Mouse (Mus musculus) kidney, embryonic 14.5 days (tissue): ENCODE data around the gene Frmd8. TPM values are rescaled to one million over a fixed set of nuclear protein-coding genes. Genes with fewer than 3 reads are reported as not detected.

ENCODE experiments used
- ATAC-seq: fragments of 200-750 bp; cut with Nextera tagmentation; 2 replicates; pipeline ENCODE4 v1.8.0; 2017; ENCODE audit warnings: moderate number of reproducible peaks, mild to moderate bottlenecking, moderate TSS enrichment, moderate library complexity; ENCODE audit not compliant: low FRiP score, low TSS enrichment
- H3K27ac ChIP-seq: fragments of 300-500 bp; sonication (generic); 2 replicates; pipeline ENCODE4 v1.5.1; 2014; ENCODE audit warnings: low read depth, mild to moderate bottlenecking, low read length, moderate library complexity, mixed read lengths
- H3K27me3 ChIP-seq: fragments of 300-500 bp; sonication (generic); 2 replicates; pipeline ENCODE4 v1.6.1; 2014; ENCODE audit warnings: mild to moderate bottlenecking, low read length; ENCODE audit not compliant: control insufficient read depth, insufficient read depth
- H3K36me3 ChIP-seq: fragments of 300-500 bp; sonication (generic); 2 replicates; pipeline ENCODE4 v1.6.1; 2014; ENCODE audit warnings: low read length, mixed read lengths; ENCODE audit not compliant: control insufficient read depth, insufficient read depth
- H3K4me1 ChIP-seq: fragments of 300-500 bp; sonication (generic); 2 replicates; pipeline ENCODE4 v1.6.1; 2014; ENCODE audit warnings: low read length, mixed read lengths; ENCODE audit not compliant: control insufficient read depth, insufficient read depth
- H3K4me2 ChIP-seq: fragments of 300-500 bp; sonication (generic); replicated peaks from 2 replicates; pipeline ENCODE4 v1.6.1; 2014; ENCODE audit warnings: low read depth, mild to moderate bottlenecking, low read length
- H3K4me3 ChIP-seq: fragments of 300-500 bp; sonication (generic); 2 replicates; pipeline ENCODE4 v1.5.1; 2014; ENCODE audit warnings: mild to moderate bottlenecking, low read length
- H3K9ac ChIP-seq: fragments of 300-500 bp; sonication (generic); 2 replicates; pipeline ENCODE4 v1.6.1; 2014; ENCODE audit warnings: low read depth, mild to moderate bottlenecking, low read length, moderate library complexity
- H3K9me3 ChIP-seq: fragments of 300-500 bp; sonication (generic); 2 replicates; pipeline ENCODE4 v1.6.1; 2016; ENCODE audit warnings: low read length; ENCODE audit not compliant: control insufficient read depth
- WGBS: fragments of 180-500 bp; shearing (Covaris S2); extraction: QIAGEN DNeasy Blood & Tissue Kit; methylation state at CpG from one replicate; pipeline ENCODE4 v1.1.7; 2014; 5-methylcytosine and 5-hydroxymethylcytosine counted together
- polyA plus RNA-seq: library from polyadenylated mRNA; unstranded; fragments of >200 nt; fragmentation: Nextera tagmentation; extraction: Ambion mirVana; gene quantifications from 2 replicates; pipeline ENCODE4 v1.2.1, GENCODE M21; 2014

The Frmd8 gene
- polyA plus RNA-seq, 1 experiment from 2014 or later = 26.5 TPM

DNA sequence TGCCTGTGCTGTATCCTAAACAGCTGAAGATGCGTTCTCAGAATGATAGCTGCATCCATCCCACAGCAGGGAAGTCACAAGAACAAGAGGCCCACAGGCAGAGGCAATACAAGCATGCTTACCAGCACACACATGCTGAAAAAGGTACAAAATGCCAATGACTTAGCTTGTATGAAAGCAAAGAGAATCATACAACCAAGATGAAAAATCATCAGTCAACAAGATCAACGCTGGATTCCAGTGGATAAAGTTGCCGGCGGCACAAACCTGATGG is 36.2 kb downstream of the Frmd8 start:
- Histone ChIP-seq H3K4me1 (peaks cover 26% of the 10 kb centered on the region), H3K9me3 (no peaks in the 10 kb centered on the region), H3K4me3 (no peak overlapping the region), H3K4me2 (no peak overlapping the region), H3K27me3 (no peaks in the 10 kb centered on the region), H3K27ac (no peak overlapping the region), H3K9ac (no peak overlapping the region), H3K36me3 (no peaks in the 10 kb centered on the region)
- no peak for ATAC-seq
- WGBS = 91% methylated on average over 4 of the region's 4 CpGs

DNA sequence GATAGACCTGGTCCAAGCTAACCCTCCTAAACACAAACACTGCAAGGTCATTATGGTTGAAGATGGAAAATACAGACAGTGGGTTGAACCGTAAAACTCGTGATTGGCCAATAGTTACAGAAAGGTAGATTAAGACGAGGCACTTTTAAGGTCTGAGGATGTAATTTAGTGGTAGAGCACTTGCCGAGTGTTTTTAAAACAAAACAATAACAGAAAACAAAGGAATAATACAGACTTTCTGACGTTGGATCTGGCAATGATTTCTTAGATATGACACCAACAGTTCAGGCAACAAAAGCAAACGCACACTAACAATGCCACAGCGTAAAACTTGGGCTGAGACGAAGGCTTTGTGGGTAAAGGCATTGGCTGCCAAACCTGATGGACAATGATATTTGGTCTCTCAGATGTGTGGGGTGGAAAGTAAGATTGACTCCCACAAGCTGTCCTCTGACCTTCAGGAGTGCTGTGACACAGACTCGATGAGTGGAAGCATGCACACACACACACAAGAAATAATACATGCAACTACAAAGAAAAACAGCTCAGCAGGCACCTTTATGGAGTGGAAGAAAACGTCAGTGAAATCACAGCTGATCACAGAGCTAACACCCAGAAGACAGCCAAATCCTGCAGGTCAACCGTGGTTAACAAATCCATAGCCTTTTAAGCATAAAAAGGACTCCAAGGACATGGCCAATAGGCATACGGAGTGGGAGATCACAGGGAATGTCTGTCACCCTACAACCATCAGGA is 36.8 kb downstream of the Frmd8 start:
- Histone ChIP-seq H3K4me3 (no peak overlapping the region), H3K9ac (no peak overlapping the region), H3K4me1 (peaks cover 21% of the 10 kb centered on the region), H3K27me3 (no peaks in the 10 kb centered on the region), H3K9me3 (no peaks in the 10 kb centered on the region), H3K4me2 (no peak overlapping the region), H3K36me3 (no peaks in the 10 kb centered on the region), H3K27ac (no peak overlapping the region)
- WGBS = 76% methylated on average over 12 of the region's 12 CpGs
- no peak for ATAC-seq

DNA sequence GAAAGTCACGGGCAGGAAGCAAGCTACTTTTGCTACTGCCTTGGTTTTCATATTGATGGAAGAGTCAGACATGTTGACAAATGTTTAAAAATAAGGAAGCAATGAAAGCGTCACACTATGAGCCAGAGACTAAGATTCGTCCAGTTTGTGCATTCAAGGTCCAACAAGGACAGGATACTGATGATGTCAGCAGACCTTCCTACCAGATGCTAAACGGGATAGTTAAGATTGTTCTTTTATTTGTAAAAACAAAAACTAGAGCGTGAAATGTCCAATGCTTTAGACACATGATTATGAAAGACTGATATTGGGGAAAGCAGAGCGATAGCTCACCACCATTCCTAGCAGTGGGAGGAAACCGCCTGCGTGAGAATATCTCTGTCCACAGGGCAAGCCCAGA is 37.5 kb downstream of the Frmd8 start:
- WGBS = 72% methylated on average over 8 of the region's 8 CpGs
- peaks cover 14% of the 10 kb centered on the region for H3K4me1 ChIP-seq
- H3K27me3 ChIP-seq = no peaks in the 10 kb centered on the region
- no peak overlapping the region for H3K9ac ChIP-seq
- ATAC-seq = no peak
- no peaks in the 10 kb centered on the region for H3K9me3 ChIP-seq
- no peaks in the 10 kb centered on the region for H3K36me3 ChIP-seq
- no peak overlapping the region for H3K4me2 ChIP-seq
- H3K4me3 ChIP-seq = no peak overlapping the region
- no peak overlapping the region for H3K27ac ChIP-seq

DNA sequence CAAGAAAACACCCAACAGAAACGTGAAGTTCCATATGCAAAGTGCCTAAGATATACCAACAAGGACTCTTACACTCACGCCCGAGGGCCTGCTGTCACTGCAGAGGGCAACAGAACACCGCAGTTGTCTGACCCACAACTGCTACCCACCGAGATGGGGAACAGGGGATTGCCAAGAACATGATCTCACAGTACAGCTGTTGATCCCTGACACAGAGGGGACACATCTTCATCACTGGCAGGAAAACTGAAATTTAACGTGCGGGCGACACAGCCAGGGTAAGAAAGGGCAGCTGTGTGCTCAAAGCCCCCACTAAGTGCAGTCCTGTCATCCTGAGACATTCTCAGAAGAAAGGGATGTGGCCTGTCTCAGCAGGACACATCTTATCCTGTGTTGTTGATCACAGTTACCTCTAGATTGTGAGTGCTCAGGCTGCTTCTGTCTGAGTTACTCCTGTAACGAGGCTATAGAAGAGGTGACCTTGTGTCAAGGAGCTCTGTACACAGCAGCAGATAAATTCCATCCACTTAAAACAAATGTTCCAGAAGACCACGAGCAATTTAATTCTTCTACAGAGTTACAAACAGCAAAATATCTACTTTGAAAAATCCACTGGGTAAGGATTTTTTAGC is 38.0 kb downstream of the Frmd8 start:
- Histone ChIP-seq H3K27ac (no peak overlapping the region), H3K9me3 (no peaks in the 10 kb centered on the region), H3K9ac (no peak overlapping the region), H3K4me3 (no peak overlapping the region), H3K36me3 (no peaks in the 10 kb centered on the region), H3K4me1 (peaks cover 9% of the 10 kb centered on the region; the same call in 1 of the 2 replicates), H3K4me2 (no peak overlapping the region), H3K27me3 (no peaks in the 10 kb centered on the region)
- WGBS = 63% methylated on average over 10 of the region's 10 CpGs
- ATAC-seq = no peak

DNA sequence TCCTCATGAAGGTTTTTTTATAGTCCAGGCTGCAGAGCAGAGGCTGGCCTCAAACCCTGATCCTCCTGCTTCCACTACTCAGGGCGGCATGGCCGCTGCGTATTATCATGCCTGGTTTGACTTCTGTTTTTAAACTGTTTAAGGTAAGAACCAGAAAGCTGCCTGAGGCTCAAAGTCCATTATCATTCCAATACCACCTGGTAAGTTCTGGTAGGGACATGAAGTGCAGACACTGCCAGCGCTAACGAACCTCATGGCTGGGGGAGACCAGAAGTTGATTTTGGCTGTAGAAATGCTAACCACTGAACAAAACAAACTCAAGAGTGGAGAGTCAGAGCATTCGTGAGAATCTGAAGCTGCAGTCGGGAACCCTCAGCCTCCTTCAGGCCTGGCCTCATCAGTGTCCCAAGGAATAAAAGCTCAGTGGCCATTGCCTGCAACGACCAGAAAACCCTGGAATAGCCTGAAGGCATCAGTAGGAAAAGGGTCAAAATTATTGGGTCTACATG is 39.1 kb downstream of the Frmd8 start:
- Histone ChIP-seq H3K9me3 (no peaks in the 10 kb centered on the region), H3K27me3 (no peaks in the 10 kb centered on the region), H3K36me3 (no peaks in the 10 kb centered on the region), H3K4me3 (no peak overlapping the region), H3K9ac (no peak overlapping the region), H3K27ac (no peak overlapping the region), H3K4me2 (no peak overlapping the region), H3K4me1 (no peaks in the 10 kb centered on the region)
- 80% methylated on average over 8 of the region's 8 CpGs for WGBS
- no peak for ATAC-seq

DNA sequence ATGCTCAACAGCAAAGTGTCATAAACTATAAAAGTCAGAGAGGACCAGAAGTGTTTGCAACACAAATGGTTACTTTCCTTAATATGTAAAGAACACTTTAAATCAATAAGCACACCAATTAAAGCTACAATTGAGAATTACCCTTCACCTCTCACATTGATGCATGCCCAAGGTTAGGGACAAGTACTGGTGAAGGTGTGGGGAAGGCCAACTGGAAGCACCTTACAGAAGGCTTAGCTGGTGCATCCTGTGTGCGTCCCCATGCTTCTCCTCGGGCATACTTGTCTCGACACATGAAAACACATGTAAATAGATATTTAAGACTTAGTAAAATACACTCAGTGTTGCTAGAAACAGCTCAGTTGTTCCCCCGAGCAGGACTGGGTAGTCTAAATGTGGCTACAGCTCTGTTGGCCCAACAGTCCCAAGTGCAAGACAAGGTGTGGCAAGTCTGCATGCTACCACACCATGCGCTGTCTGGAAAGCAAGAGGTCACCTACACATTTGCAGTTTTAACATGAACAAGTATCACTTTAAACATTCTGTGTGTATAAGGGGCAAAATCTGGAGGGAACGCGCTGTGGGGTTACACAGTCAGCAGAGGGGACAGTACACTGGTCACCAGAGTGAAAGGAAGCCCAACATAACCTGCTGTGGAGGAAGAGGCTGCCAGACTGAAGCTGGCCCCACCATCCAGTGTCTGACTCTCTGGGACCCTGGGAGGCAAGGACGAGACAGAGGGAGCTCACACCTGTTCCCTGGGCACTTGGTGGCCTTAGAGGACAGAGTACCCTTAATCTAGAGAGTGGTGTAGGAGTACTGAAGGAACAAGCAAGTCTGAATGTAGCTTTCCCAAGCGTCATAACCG is 39.8 kb downstream of the Frmd8 start:
- Histone ChIP-seq H3K36me3 (no peaks in the 10 kb centered on the region), H3K9ac (no peak overlapping the region), H3K27me3 (no peaks in the 10 kb centered on the region), H3K4me3 (no peak overlapping the region), H3K4me2 (no peak overlapping the region), H3K9me3 (no peaks in the 10 kb centered on the region), H3K27ac (no peak overlapping the region), H3K4me1 (no peaks in the 10 kb centered on the region)
- no peak for ATAC-seq
- 90% methylated on average over 10 of the region's 10 CpGs for WGBS

DNA sequence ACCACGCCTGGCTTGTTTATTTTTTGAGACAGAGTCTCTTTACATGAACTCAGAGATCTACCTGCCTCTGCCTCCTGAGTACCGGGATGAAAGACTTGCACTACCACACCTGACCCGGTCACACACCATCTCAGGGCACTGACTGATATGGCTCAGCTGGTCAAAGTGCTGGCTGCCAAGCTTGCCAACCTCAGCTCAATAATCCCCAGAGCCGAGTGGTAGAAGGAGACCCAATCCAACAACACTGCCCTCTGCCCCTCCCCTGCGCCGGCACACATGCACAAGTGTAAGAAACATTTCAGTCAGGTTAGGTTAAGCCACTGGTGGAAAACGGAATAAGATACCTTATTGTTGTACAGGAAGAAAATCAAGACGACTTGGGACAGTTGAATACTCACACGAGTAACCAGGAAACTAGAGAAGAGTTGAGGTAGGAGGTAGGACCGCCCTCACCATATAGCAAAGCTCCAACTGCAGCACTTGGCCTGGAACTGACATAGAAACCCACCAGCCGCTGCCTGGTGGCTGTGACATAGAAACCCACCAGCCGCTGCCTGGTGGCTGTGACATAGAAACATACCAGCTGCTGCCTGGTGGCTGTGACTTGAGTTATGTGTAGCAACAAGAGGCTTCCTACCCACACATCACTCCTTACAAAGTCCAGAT is 40.7 kb downstream of the Frmd8 start:
- no peak overlapping the region for H3K4me2 ChIP-seq
- no peaks in the 10 kb centered on the region for H3K4me1 ChIP-seq
- H3K9ac ChIP-seq = no peak overlapping the region
- no peaks in the 10 kb centered on the region for H3K9me3 ChIP-seq
- ATAC-seq = peak; percentile 74
- H3K27me3 ChIP-seq = no peaks in the 10 kb centered on the region
- H3K4me3 ChIP-seq = no peak overlapping the region
- no peaks in the 10 kb centered on the region for H3K36me3 ChIP-seq
- 62% methylated on average over 12 of the region's 12 CpGs for WGBS
- no peak overlapping the region for H3K27ac ChIP-seq

DNA sequence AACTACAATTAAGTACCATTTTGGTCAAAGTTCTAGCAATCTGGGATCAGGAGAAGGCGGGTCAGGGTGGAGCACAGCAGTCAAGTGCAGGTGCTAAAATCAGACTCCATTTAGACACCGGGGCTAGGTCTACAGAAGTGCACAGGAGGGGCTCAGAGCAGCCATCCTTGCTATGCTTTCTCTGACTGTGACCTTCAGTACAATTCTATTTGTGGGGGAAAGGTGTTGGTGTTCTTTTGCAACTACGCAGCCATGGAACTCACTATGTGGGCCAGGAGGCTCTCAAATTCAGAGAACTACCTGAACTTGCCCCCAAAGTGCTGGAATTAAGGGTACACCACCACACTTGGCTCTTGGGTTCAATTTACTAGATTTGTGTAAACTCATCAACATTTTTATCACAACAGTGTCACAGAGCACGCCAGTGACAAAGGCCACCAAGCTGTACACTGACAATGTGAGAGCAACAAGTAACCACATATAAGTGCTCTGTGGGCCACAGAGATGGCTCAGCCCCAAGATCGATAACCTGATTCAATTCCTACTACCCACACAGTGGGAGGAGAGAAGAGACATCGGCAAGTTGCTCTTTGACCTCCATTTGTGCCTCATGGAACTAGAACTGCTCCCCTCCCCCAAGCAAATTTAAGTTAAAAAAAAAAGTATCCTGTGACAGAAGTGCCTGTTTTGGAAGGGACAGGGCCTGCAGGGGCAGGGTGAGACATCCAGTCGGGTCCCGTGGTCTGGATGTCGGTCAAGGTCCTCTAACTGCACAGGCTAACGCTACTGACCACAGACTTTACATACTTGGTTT is 41.6 kb downstream of the Frmd8 start:
- 80% methylated on average over 10 of the region's 10 CpGs for WGBS
- no peak for ATAC-seq
- no peaks in the 10 kb centered on the region for H3K36me3 ChIP-seq

More for the DNA sequence above, 41.6 kb downstream of the Frmd8 start:
- Histone ChIP-seq H3K4me2 (no peak overlapping the region), H3K9ac (no peak overlapping the region), H3K27ac (no peak overlapping the region), H3K4me1 (no peaks in the 10 kb centered on the region), H3K9me3 (no peaks in the 10 kb centered on the region), H3K27me3 (no peaks in the 10 kb centered on the region), H3K4me3 (no peak overlapping the region)
